Mouse (Mus musculus) naive thymus-derived CD4-positive, alpha-beta T cell, adult 5 months (primary cell): ENCODE results near the gene Ormdl2. TPM values are rescaled to one million over a fixed set of nuclear protein-coding genes. Genes with fewer than 3 reads are reported as not detected.

Experiments used
- polyA plus RNA-seq: library from polyadenylated mRNA; unstranded; fragments of 100-300 nt; shearing (Covaris generic); gene quantifications from one replicate; pipeline ENCODE4 v1.2.1, GENCODE M21; 2017

Gene Ormdl2
- polyA plus RNA-seq = 26.9 TPM

DNA sequence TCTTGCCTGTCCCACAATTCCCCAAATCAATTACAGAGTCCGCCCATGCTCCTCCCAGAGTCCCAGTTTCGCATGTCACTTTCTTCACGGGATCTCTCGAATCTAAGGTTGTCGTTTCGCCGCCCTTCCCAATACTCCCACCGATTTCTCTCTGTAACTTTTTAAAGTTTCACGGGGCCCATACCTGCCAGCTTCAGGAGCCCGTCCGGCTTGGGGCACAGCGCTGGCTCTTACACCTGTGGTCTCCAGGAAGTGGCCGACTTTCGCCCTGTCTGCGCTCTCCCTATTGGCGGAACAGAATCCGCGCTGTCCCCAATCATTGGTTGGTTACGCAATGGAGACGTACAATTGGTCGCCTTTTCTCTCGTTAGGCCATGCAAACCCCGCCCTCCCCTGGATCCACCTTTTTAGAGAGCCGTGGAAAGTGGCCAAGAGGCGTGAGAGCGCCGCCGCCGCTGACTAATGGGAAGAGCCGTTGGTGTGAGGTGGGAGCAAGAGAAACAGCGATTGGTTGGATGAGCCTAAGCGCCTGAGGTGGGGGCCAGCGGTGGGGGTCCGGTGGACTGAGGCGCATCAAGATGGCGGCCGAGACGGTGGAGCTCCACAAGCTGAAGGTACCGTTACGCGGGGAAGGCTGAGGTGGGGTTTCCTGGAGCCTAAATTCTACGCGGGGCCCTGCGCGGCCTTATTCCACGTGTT is at the start of gene Ormdl2:
Ormdl2 (minus strand) TSS at position 288 of the 699 bp plus-strand sequence.

DNA sequence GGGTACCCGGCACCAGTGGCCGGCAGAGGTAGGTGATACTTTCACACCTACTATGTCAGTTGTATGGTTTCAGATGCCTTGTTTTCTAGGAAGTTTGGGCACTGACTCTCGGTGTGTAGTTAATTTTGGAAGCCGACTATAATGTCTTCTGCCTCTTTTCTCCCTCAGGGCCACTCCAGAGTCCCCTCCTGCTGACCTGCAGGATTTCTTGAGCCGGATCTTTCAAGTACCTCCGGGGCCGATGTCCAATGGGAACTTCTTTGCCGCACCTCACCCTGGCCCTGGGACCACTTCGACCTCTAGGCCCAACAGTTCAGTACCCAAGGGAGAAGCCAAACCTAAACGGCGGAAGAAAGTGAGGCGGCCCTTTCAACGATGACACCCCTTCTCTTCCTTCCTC is 4.4 kb downstream of the Ormdl2 start, which contains the start of gene Sarnp:
Sarnp (plus strand) TSS at position 301 of the 400 bp plus-strand sequence.

GRCm38 (mm10) chr10:128804271-128805091 is 17.0 kb downstream of the Ormdl2 start, which contains the start of gene Tmem198b:
TSS of gene Tmem198b (minus strand) at chr10:128804370.

GRCm38 (mm10) chr10:128803771-128804270 is 17.6 kb downstream of the Ormdl2 start, which contains the start of gene Dnajc14:
TSS of gene Dnajc14 (plus strand) at chr10:128804062.

DNA sequence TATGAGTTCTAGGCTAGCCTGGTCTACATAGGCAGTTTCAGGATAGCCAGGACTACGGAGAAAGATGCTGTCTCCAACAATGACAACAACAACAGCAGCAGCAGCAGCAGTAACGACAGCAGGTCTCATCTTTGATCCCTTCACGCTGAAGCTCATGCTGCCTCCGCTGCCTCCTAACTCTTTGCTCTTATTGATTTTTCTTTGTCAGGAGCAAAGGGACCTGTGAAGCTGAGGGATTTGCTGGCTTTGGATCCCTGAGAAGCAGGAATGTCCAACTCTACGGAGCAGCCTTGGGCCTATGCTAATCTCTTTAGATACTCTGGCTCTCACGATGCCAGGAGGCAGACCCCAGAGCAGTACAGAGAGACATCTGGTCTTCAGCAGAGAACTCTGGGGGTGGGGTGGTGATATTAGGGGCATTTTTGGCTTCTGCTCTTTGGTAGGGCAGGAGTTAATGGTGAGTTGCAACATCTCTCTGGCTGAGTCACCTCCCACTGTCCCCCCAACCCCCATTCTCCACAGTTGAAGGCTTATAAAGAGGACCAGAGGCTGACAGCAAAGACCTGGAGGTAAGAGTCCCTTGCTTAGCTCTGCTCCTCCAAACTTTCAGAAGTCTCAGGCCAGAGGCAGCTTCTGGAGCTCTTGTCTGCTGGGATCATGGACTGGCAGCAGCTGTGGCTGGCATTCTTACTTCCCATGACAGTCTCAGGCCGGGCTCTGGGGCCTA is 30.9 kb downstream of the Ormdl2 start, which contains the start of gene Mmp19:
Mmp19 (plus strand) TSS at position 513 of the 727 bp plus-strand sequence.

Other genes starting within 250 kb of the Ormdl2 start
- gene Erbb3, start 232.0 kb downstream of the Ormdl2 start, polyA plus RNA-seq = 1.2 TPM
- 770 TPM for gene Rps26, start 194.9 kb downstream of the Ormdl2 start, polyA plus RNA-seq
- 7.6 TPM for gene Ikzf4, start 175.7 kb downstream of the Ormdl2 start, polyA plus RNA-seq
- gene Suox, start 147.6 kb downstream of the Ormdl2 start, polyA plus RNA-seq = 18.4 TPM
- 26.5 TPM for gene Rab5b, start 125.4 kb downstream of the Ormdl2 start, polyA plus RNA-seq
- gene Pmel, start 117.5 kb downstream of the Ormdl2 start, polyA plus RNA-seq = 6.4 TPM
- gene Cdk2, start 116.6 kb downstream of the Ormdl2 start, polyA plus RNA-seq = 36.7 TPM
- 1,128 TPM for gene Dgka, start 76.8 kb downstream of the Ormdl2 start, polyA plus RNA-seq
- 31.8 TPM for gene Pym1, start 73.8 kb downstream of the Ormdl2 start, polyA plus RNA-seq
- gene Mmp19, start 30.7 kb downstream of the Ormdl2 start, polyA plus RNA-seq = not detected
- 54.8 TPM for gene Dnajc14, start 17.6 kb downstream of the Ormdl2 start, polyA plus RNA-seq
- 5.8 TPM for gene Tmem198b, start 17.3 kb downstream of the Ormdl2 start, polyA plus RNA-seq
- 109 TPM for gene Sarnp, start 4.3 kb downstream of the Ormdl2 start, polyA plus RNA-seq
- gene Gdf11, start 70.1 kb upstream of the Ormdl2 start, polyA plus RNA-seq = 1.2 TPM
- not detected for gene Cd63, start 79.3 kb upstream of the Ormdl2 start, polyA plus RNA-seq
- 8.4 TPM for gene Rdh5, start 101.2 kb upstream of the Ormdl2 start, polyA plus RNA-seq
- 85.2 TPM for gene Bloc1s1, start 102.4 kb upstream of the Ormdl2 start, polyA plus RNA-seq
- gene Itga7, start 112.2 kb upstream of the Ormdl2 start, polyA plus RNA-seq = 8.8 TPM
- not detected for gene Mettl7b, start 139.3 kb upstream of the Ormdl2 start, polyA plus RNA-seq
- gene Olfr9, start 167.8 kb upstream of the Ormdl2 start, polyA plus RNA-seq = 0.12 TPM
- gene Olfr763, start 189.1 kb upstream of the Ormdl2 start, polyA plus RNA-seq = not detected
- not detected for gene Olfr764-ps1, start 218.3 kb upstream of the Ormdl2 start, polyA plus RNA-seq
- not detected for gene Olfr765, start 228.4 kb upstream of the Ormdl2 start, polyA plus RNA-seq
- gene Olfr766-ps1, start 247.3 kb upstream of the Ormdl2 start, polyA plus RNA-seq = not detected